Mouse (Mus musculus) kidney, postnatal 25 days (tissue): ENCODE results near the gene H2al2a.
"Not testable (repeated sequence)": the region's sequence is repeated elsewhere in the genome, so short reads cannot be mapped to it uniquely, and the experiment has no call there.

Experiments used
- DNase-seq, 2 experiments: peaks; one replicate each; pipeline ENCODE4 v3.0.0; 2021; ENCODE audit warnings: mixed read lengths in 2 of 2

The H2al2a gene

DNA sequence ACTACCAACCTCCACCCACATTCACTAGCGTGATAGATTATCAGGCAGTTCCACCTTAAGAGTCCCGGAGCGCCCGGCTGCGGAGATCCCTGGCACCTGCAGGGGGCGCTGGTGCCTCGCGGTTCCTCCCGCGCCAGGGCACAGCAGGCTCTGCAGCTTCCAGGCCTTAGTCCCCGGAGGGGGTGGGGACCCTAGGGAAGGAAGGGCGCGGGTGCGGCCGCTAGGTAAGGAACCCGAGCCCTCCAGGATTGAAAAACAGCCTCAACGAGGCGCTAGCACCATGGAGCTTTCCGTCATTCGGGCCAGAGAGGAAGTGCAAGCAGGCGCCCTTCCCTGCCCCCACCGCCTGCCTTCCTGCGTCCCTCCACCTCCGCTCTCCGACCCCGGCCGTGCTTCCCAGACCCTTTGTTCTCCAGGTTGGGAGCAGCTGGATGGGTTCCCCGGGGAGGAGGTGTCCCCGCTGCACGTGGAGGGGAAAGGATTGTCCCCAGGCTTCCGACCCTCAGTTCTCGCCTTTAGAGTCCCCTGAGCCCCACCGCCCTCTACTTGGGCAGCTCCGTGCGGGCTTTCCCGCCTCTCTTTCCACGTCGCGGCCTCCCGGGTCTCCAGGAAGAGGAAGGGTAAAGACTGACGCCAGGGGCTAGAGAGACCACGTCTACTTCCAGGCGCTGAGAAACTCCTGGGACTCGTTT lies 30.8 kb upstream of the H2al2a start:
- peak; percentile 94 to 97 for DNase-seq

DNA sequence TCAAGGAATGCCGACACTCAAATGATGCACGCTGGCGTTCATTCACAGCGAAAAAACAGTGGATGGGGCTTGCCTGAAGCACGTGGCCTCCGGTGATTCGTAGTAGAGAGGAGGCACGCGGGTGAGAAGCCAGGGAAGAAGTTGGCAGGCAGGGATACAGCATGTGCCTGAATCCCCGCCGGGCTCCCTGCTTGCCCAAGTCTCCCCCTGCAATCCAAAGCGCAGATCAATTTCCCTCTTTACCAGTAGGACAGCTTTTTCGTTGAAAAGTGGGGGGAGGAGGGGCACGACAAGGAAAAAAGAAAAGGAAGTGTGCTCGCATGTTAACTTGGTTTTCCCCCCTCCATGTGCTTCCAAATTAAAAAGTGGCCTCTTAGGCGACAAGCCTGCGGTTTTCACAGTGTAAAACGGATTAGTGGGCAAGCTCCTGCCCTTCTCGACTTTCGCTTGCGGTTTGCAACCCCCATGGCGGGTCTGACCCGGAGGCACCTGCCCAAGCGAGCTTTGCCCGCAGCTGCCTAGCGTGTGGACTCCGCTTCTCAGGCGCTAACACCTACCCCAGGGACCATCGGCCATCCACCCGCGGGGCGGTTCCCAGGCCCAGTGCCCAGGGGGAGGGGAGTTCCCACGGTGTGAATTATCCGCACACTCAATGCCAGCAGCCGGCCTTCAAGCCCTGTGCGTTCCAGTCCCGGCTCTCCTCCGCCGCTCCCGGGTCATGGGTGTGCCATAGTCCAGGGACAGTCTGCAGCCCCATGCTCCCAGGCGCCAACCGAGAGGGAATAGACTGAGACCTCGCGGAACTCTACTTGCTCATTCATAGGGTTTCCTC lies 29.6 kb upstream of the H2al2a start:
- DNase-seq, result peak; percentile 78 to 89

DNA sequence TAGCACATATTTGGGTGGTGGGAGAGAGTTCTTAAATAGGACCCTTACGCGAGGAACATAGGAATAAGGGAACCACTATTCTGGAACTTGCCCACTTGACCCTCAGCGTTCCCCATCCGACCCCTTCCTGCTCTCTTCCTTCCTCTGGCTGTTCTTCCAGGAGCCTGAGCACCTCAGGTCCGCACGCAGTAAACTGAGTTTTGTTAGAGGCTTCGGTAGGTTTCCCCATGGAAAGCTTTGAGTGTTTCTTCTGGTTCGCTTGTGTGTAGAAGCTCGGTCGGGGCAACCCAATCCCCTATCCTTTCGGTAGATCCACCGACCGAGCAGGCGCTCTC lies 29.0 kb upstream of the H2al2a start:
- no peak for DNase-seq

DNA sequence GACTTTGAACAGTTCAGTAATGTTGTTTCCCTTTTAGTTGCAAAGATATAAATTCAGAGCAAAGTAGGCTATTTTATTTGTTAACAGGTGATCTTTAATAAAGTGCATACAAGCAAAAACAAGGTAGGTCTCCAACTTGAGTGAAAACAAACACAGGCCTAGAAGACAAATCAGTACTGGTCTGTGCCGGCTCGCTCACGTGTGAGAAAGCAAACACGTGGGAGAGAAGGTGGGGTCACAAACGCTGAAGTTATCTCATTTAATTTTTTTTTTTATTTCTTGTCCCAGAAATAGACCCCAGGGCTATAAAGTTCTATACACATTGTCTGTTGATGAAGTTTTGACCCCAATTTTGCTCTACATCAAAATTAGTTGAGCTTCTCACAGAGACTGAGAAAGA lies 28.4 kb upstream of the H2al2a start:
- no peak for DNase-seq

DNA sequence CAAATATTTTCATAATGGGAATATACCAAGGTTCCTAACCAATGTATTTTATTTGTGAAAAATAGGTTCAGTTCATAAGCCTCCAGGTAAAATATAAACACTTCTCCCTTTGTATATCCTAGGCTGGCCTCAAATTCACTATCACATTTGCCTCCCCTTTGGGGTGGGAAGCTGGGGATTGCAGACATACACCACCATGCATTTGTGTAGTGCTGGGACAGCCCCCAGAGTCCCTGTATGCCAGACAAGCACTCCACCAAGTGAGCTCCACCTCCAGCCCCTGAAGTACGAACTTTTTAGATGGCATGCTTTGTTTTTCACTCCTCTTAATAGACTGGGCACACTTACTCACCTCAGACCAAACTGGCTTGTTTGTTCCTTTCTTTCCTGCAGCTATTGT lies 26.1 kb upstream of the H2al2a start:
- no peak for DNase-seq

DNA sequence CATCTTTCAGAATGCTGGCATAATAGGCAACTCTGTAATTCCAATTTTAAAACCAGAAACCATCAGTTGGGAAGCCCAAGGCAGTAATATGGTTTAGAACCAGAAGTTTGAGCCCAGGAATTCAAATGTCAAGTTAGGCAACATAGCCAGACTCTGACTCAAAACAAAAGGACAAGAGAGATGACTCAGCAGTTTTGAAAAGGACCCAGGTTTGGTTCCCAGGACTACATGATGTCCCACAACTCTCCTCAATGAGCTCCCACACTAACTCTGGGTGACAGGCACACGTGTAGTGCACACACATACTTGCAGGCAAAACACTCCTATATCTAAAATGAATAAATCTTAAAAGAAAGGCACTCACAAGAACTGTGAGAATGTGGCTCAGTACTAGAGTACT lies 22.4 kb upstream of the H2al2a start:
- no peak for DNase-seq

DNA sequence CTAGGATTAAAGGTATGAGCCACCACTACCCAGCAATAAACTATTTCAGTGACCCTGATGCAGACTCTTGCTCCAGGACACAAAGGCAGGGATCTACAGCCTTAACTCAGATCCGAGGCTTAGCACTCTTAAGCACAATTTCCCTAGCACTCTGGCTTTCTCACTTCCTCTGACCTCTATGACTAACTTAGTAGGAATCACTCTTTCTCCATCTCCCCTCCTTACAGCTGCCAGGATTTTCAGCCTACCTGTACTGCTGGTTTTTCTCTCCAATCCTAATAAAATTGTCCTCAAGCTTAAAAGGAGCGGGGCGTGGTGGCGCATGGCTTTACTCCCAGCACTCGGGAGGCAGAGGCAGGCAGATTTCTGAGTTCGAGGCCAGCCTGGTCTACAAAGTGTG lies 20.6 kb upstream of the H2al2a start:
- no peak for DNase-seq

DNA sequence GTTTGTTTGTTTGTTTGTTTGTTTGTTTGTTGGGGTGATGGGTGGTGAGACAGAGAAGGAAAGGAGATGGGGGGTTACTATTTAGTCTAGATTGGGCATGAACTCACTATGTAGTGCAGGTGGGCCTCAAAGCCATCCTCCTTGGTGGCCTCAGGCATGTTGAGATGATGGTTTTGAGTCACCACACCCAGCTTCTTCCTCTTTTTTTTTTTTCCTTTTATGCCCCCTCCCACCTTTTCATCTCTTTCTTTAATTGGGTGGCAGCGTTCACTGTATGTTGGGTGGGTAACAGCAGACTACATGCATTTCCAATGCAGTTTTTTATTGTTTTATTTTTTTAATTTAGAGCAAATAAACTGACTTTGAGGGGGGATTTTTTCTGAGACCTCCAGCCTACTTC lies 19.9 kb upstream of the H2al2a start:
- DNase-seq, result no peak

DNA sequence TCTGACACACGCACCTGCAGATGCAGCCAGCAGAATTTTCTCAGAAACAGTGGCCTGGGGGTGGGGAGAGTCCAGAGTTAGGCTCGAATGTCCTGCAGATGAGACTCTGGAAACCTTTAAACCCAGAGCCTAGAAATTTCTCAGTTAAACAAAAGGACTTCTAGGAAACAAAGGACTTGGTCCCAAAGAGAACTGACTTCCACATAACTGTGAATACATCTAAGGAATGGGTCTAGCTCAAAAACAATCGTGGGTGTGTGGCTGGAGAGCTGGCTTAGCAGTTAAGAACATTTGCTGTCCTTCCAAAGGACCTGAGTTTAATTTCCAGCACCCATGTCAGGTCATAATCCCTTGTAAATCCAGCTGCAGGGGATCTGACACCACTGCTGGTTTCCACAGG lies 18.8 kb upstream of the H2al2a start:
- no peak for DNase-seq

DNA sequence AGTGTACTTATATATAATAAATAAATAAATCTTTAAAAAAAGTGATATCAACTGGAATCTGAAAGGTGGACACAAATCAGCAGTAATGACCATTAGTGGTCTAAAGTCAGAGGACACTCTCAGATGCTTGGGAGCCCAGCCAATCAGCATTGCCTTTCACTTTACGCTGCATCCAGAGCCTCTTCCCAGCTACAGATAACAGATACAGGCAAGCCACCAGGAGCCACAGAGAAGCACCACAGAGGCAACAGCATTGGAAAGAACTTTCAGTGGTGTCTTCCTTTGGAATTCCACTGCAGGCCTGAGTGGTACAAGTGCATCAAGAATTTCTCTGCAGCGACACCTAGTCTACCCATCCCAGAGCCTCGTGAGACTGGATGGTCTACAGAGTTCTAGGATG lies 16.1 kb upstream of the H2al2a start:
- DNase-seq, result no peak

DNA sequence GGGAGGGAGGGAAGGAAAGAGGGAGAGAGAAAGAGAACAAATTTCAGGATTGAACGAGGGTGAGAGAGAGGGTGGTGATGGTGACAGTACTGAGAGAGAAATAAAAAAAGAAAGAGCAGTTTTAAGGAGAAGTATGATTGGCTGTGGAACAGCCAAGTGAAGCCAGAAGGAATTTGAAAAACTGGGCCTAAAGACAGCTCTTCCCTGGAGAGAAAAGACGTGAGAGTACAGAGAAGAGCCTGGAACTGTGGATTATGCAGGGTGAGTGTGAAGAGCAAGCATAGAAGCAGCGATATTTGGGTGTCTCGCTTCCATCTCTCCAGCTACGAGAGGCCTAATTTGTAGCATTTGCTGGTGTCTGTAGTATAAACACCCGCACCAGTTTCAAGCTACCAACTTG lies 14.5 kb upstream of the H2al2a start:
- DNase-seq, result no peak

DNA sequence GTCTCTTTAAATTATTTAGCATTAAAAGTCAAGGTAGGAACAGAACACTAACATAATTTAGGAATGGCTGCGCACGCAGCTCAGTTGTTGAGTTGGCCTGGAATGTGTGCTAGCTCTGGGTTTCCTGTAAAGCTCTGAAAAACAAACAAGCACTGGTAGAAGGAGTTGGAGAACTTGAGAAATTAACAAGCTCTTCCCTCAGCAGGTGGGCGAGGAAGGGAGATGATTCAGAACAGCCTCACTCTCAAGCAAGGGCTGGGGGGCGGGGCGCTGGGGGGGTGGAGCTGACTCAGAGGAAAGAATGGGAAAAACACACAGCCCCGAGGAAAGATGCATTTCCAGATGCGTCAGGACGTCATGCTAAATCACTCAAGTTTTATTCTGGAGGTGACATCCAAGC lies 8.4 kb upstream of the H2al2a start:
- DNase-seq, result no peak

DNA sequence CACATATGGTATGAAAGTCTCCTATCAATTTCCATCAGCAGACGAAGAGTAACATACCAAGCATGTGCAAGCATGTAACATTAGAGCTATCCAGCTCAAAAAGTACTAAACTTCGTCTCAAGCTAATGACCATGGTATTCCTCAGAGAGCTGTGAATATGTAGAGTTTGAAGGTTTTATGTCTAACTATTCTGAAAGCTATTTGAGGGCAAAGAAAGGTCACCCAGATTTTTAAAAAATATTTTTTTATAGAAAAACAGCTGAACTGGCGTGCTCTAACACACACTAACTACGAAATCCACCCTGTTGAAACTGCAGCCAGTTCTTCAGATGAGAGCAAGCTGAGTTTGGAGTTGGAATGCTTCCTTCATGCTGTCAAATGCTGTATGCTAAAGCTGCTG lies 7.5 kb upstream of the H2al2a start:
- no peak for DNase-seq

DNA sequence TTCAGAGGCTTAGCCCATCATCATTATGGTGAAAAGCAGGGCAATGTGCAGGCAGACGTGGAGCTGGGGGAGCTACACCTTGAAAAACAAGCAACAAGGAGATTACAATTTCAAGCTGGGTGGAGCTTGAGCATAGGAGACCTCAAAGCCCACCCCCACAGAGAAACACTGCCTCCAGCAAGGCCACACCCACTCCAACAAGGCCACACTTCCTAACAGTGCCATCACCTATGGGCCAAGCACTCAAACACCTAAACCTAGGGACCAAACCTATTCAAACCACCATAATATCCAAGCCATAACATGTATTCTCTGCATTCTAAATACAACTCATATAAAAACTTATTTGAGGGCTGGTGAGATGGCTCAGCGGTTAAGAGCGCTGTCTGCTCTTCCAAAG lies 5.5 kb upstream of the H2al2a start:
- DNase-seq, result no peak

DNA sequence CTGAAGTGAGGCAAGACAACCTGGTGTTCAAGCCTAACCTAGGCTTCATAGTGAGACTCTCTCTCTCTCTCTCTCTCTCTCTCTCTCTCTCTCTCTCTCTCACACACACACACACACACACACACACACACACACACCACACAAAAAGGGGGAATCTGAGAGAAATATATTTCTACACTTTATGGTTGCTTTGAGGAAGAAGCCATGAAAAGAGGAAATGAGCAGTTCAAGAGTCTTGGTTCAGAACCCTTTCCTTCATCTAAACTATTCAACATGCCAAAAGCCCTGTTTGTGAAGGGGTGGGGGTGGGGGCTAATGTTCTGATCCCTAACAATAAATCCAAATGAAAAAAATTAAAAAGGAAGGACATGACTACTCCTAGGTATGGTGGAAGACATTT lies 7.2 kb downstream of the H2al2a start:
- no peak for DNase-seq

DNA sequence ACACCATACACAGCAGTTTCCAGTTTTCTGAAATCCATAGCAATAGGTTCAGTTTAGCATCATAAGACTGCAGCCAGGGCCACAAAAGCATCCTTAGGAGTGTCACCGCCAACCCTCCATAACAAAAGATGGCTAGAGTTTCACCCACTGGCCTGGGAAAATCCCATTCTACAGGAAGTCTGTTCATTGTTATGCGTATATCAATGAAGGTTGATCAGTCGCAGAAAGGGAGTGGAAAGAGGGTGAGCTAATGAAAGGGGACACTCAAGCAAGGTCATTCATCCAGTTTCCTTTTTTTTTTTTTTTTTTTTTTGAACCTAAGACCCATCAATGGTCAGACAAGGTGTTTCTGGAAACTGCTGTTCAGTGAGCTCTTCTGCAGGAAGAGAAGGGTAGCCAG lies 7.6 kb downstream of the H2al2a start:
- no peak for DNase-seq

DNA sequence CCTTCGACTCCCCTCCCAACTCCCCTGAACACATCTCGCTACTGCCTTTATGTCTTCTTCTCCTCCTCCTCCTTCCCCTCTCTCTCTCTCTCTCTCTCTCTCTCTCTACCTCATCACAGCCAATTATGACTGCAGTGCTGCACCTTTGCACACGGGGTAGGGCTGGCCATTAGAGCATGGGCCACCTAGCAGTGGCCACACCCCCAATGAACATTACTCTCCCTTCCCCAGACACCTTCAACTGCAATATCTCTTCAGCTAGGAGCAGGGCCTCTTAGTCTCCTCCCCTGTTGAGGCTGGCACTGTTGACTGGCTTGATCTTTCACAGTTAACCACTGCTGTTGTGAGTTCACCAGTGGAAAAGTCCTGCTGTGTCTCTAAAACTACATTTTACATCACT lies 10.1 kb downstream of the H2al2a start:
- no peak for DNase-seq

DNA sequence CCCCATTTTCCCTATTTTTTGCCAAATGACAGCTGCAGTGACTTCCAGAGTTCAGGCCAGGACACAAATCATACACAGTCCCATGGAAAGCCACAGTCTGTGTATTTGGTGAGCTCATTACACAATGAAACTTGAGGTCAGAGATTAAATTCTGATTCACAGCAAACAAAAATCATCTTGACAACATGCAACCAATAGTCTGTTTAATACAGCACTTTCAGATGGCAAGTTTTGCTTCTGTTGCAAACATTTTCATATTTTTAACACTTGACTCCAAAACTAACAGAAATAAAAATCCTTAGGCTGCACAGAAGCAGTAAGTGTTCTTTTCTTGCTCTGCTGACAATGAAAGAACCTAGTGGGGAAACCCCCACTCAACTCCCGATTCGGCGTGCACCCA lies 12.0 kb downstream of the H2al2a start:
- no peak for DNase-seq

DNA sequence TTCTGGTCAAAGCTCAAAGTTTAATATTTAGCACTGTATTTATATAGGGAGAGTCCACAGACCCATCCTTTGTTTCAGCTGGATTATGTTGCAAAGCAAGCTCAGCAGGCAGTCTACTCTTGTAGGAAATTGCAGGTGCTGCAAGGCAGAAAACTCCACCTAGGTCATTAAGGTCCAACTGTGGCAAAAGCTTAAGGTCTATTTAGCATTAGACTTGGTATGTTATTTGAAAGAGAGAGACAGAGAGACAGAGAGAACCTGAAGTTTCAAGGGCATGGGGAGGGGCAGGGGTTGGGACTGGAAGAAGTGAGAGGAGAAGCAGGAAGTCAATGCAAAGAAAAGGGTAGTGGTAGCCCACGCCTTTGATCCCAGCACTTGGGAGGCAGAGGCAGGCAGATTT lies 14.0 kb downstream of the H2al2a start:
- no peak for DNase-seq

DNA sequence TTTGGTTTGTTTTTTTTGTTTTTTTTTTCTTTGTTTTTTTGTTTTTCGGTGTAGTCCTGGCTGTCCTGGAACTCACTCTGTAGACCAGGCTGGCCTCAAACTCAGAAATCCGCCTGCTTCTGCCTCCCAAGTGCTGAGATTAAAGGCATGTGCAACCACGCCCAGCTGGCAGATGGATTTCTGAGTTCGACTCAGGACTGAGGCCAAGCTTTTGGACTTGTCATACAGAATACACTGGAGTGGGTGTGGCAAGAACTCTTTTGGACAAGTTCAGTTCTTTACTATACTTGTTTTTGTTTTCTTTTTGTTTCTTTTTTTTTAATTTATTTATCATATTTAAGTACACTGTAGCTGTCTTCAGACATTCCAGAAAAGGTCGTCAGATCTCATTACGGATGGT lies 18.1 kb downstream of the H2al2a start:
- DNase-seq, result no peak

DNA sequence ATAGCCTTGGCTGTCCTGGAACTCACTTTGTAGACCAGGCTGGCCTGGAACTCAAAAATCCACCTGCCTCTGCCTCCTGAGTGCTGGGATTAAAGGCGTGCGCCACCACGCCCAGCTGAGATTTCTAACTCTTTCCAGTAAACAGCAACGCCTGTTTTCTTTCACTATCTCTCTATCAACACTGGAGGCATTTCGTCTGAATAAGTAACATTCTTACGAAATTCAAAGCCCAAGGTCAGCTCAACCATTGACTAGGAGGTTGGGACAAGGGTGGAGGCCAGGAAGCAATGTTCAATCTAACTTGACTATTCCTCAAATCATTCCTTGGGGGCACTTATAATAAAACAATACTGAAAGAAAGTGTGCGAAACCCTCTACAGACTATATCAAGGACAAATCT lies 18.5 kb downstream of the H2al2a start:
- DNase-seq, result not testable (repeated sequence)

DNA sequence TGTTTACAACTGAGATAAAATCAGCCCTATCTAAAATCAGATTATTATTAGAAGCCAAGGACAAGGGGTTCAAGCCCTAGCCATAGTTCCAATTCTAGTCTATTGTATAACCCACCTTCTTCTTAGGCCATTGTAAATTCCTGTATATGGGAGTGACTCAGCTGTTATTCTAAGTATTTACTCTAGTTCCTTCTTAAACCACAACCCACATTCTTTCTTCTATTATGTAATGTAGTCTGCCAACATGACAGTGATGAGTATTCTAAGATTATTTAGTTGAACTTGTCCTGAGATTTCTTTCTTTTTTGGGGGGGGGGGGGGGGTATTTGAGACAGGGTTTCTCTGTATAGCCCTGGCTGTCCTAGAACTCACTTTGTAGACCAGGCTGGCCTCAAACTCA lies 19.1 kb downstream of the H2al2a start:
- DNase-seq, result not testable (repeated sequence)

DNA sequence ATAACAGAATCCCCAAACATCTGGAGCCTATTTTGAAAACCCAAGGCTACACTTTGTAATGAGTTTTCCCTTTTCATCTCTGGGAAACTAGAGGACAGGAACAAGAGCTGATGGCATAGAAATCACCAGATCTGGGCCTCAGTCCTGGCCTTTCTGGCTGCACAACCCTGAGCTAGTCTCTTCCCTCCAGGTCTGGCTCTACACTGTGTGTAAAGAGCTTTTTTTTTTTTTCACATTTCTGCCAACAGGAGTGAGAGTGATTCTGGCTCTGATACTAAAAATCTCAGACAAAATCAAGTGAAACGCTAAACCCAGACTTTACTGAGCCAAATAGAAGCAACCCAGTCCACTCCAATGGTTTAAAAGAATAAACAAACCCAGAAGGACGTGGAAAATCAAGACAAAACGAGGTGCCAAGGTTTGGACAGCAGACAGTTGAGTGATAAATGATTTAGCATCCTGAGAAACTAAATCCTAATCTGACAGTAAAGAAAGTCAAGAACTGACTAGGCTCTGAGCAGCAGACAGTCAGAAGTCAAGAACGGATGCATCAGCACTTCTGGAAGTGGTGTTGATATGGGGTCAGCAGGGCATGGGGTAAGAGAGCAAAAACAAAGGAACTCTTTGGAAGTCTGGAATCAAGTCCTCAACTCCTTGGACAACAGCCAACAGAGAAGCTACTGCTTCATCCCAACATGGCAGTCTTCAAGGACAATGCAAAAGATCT lies 21.0 kb downstream of the H2al2a start:
- no peak for DNase-seq

DNA sequence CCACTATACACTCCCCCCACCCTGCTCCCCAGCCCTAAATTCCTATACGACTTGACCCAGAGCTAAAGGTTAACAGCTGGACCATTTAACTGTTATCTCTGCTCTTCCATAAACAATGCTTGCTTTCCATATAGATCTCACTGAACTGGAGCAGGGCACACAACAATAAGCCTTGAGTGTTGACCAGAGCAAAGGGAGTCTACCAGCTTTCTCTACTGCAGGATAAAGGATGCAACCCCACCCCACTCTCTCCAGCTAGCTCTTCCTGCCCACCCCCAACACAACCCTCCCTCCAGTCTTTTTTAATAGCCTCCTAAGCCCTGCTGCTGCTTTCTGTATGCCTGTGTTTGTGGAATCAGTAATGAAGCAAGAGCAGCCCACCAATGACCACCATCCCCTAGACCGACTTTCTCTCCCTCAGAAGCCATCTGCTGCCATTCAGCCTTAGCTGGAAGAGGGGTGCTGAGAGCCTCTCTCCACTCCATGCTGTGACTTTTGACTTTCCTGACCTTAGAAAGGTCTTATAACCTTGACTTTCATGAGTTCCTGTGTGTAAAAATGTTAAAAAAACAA lies 22.8 kb downstream of the H2al2a start:
- no peak for DNase-seq
